Mouse (Mus musculus) gastrocnemius, postnatal 14 days (tissue): ENCODE data around the gene Unc119. TPM values are rescaled to one million over a fixed set of nuclear protein-coding genes. Genes with fewer than 3 reads are reported as not detected.

Experiments used
- DNase-seq: peaks from one replicate; pipeline ENCODE4 v3.0.0; 2021; ENCODE audit warnings: mixed read lengths
- intact Hi-C: fragments of 180-260 bp; cut with DNase I; formaldehyde crosslinking; loops from one replicate; pipeline ENCODE4 v1.15.1; 2025; ENCODE audit warnings: low total_unique reads
- long read RNA-seq, 2 experiments: library from polyadenylated mRNA; stranded (forward); transcript quantifications; one replicate each; pipeline ENCODE4 v2.0.0; 2021
- total RNA-seq, 2 experiments: library from RNA; stranded (reverse); gene quantifications; 2 replicates each; pipeline ENCODE4 v1.2.3; 2021

Unc119 gene
- 10 to 100 TPM; 16.1 to 17.8 TPM for total RNA-seq
- long read RNA-seq, experiment 1, transcript Unc119-201 (5 exons, 1,329 nt) = major isoform, 36 of 38 reads
- long read RNA-seq, experiment 1, partial matches to known transcripts = 1 of 38 reads
- long read RNA-seq, experiment 1, other reads (novel, unspliced or antisense) = 1 of 38 reads
- long read RNA-seq, experiment 2, transcript Unc119-201 (5 exons, 1,329 nt) = major isoform, 23 of 28 reads
- long read RNA-seq, experiment 2, partial matches to known transcripts = 1 of 28 reads
- long read RNA-seq, experiment 2, other reads (novel, unspliced or antisense) = 2 of 28 reads

DNA sequence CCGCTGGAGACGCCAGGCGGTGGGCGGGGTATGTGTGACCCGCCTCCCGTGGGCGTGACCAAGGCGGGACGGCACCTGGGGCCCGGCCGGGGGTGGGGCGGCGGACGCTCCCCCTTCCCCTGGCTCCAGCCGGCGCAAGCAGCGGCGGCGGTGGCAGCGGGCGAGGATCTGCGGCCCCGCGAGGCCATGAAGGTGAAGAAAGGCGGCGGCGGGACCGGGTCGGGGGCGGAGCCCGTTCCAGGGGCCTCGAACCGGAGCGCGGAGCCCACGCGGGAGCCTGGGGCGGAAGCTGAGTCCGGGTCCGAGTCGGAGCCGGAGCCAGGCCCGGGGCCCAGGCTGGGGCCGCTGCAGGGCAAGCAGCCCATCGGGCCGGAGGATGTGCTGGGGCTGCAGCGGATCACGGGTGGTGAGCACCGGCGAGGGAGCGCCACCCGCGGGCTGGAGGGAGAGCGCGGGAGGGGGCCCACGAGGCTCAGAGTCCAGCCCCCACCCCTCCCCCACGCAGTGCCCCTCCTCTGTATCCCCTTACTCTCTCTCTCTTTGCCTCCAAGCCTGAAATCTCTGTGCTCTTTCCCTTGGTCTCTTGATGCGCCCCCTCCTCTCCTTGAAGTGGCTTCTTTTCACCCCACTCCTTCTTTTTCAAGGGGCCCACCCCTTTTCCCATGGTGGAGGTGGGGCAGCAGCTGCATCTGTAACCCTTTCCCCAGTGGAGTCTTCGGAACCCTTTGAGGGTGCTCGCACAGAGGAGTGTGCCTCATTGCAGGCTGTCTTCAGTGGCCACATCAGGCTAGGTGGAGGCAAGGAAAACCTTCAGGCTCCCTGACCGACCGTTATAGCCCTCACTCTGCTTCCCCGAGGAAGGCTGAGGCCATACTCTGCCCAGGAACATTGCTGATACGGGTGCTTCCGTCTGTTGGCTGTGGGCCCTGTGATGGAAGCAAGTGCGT, at the start of gene Unc119:
Gene Unc119 (plus strand): TSS at position 102 of the 947 bp plus-strand sequence.
- intact Hi-C loops = no loop called here
- DNase-seq = peak; percentile 74

GRCm38 (mm10) chr11:78294585-78294984, 48.7 kb upstream of the Unc119 start:
- intact Hi-C loops = no loop called here
- no peak for DNase-seq

GRCm38 (mm10) chr11:78300917-78301316, 42.4 kb upstream of the Unc119 start:
- no peak for DNase-seq
- intact Hi-C loops = no loop called here

DNA sequence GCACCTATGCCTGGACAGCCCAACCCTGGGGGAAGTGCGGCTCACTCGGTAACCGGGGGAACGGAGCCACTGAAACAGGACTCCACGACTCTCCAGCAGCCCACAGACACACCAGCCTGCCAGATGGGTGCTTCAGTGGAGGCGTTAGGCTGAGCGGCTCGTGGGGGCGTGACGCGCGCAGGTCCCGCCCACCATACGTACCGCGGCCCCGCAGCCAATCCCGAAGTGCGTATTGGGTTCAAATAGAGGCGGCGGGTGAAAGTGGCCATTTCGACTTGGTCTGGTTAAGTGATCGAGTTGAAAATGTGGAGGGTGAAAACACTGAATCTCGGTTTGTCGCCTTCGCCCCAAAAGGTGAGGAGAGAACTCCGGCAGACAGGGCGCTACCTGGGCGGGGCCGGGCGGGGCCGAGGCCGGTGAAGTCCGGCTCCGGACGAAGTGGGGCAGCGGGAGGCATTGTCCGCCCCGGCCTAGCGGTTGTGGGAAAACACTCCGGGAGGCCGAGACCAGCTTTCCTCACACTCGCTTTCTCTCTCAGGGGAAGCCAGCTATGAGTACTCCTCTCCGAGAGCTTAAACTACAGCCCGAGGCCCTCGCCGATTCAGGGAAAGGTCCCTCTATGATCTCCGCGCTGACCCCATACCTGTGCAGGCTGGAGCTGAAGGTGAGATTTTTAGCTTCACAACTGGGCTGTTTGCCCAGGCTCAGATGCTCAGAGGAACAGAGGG, 41.8 kb upstream of the Unc119 start, which contains the start of gene Spag5:
Gene Spag5 (plus strand): TSS at position 173 of the 728 bp plus-strand sequence.
- peak; percentile 87 for DNase-seq
- intact Hi-C loops = no loop called here

DNA sequence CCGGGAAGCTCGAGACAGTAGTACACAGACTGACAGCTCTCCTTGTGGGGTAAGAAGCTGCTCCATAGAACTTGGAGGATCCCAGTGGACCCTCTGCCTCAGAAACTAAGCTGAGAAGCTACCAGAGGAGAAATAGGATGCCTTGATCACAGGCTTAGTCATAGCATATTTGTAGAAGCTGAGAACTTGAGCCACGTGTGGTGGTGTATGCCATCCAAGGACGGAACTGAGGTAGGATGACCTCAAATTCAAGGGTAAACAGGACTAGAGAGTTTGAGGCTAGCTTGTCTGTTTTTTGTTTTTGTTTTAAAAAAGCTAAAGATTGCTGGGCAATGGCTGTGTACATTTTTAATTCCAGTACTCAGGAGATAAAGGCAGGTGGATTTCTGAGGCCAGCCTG, 38.0 kb upstream of the Unc119 start:
- intact Hi-C loops = no loop called here
- no peak for DNase-seq

GRCm38 (mm10) chr11:78310861-78311511, 32.3 kb upstream of the Unc119 start:
- DNase-seq = no peak
- intact Hi-C loops = no loop called here

GRCm38 (mm10) chr11:78313662-78314061, 29.6 kb upstream of the Unc119 start:
- intact Hi-C loops = no loop called here
- no peak for DNase-seq

DNA sequence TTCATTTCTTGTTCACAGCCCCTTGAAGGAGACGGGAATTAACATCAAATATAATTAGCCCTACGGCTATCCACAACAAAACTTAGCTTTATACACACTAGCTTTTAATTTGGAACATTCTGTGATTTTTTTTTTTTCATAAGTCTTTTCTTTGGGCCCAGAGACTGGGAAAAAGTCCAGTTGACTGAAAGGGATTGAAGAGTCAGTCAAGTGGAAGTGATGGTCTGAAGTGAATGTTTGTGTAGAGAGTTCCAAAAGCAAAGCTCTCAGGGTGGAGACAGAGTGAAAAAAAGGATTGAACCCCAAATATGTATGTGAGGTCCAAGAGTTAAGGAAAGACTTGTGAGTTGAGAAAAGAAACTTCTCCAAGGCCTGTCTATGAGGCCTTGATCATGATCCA, 24.9 kb upstream of the Unc119 start:
- intact Hi-C loops = no loop called here
- no peak for DNase-seq

- intact Hi-C loops = no loop called here
Observed at GRCm38 (mm10) chr11:78322076-78322831, 21.0 kb upstream of the Unc119 start.

GRCm38 (mm10) chr11:78322860-78323259, 20.4 kb upstream of the Unc119 start, which contains the start of gene Aldoc:
Aldoc (plus strand) TSS chr11:78322968.
- DNase-seq = peak; percentile 63
- intact Hi-C loops = no loop called here

More at GRCm38 (mm10) chr11:78322076-78322831, 21.0 kb upstream of the Unc119 start:
- no peak for DNase-seq

- intact Hi-C loops = no loop called here
- no peak for DNase-seq
Observed at GRCm38 (mm10) chr11:78324000-78324785, 19.1 kb upstream of the Unc119 start.

- intact Hi-C loops = no loop called here
- DNase-seq = no peak
Observed at GRCm38 (mm10) chr11:78324965-78325364, 18.3 kb upstream of the Unc119 start.

DNA sequence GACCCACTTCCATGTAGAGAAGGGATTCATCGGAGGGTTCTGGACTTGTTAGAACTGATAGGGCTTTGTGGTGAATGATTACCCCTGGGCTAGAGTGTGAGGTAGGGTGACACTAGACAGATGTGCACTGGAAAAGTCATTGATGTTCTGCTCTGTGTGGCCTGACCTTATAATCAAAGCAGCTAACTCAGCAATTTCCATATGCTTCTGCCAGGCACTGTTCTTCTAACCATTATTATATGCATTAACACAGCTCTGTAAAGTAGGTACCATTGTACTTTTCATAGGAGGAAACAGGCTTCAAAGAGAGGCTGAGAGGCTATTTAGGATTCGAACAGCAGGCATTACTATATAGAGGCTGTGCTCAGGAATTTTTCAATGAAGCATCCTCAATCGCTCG, 16.1 kb upstream of the Unc119 start:
- no peak for DNase-seq
- intact Hi-C loops = no loop called here

- intact Hi-C loops = no loop called here
- peak; percentile 98 for DNase-seq
Observed at GRCm38 (mm10) chr11:78327634-78328511, 15.4 kb upstream of the Unc119 start, which contains the start of gene Pigs. Pigs (plus strand) TSS chr11:78328415.

DNA sequence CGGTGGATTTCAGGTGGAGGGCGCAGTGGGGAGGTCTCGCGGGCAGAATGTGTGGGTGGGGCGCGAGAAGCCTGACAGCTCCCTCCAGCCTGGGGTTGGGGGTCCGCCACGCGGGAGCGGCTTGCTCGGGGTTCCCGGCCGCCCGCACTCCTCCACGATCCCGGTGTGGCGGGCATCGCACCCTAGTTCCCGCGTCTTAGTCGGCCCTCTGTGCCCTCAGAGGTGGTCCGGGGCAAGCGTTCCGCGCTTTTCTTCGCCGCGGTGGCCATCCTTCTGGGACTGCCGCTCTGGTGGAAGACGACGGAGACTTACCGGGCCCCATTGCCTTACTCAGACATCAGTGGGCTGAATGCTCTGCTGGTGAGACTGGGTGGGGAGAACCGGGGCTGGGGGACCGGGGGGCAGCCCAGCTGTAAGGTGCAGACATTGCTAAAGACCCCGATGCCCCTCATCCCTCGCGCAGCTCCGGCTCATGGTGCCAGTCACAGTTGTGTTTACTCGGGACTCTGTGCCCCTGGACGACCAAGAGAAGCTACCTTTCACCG, 14.7 kb upstream of the Unc119 start:
- DNase-seq = no peak
- intact Hi-C loops = no loop called here

- no peak for DNase-seq
- intact Hi-C loops = no loop called here
Observed at GRCm38 (mm10) chr11:78332676-78333075, 10.6 kb upstream of the Unc119 start.

GRCm38 (mm10) chr11:78333992-78334391, 9.3 kb upstream of the Unc119 start:
- intact Hi-C loops = no loop called here

More at GRCm38 (mm10) chr11:78333992-78334391, 9.3 kb upstream of the Unc119 start:
- no peak for DNase-seq
